Mouse (Mus musculus) right cerebral cortex, postnatal 4 days (tissue): ENCODE data around the gene Rnf133.

Experiments
- DNase-seq: peaks from one replicate; pipeline ENCODE4 v3.0.0-alpha.2; 2022

Rnf133 gene

GRCm38 (mm10) chr6:23650205-23650604, at the start of gene Rnf133:
TSS of gene Rnf133 (minus strand) at chr6:23650305.
- no peak for DNase-seq

- DNase-seq, result no peak
Measured at GRCm38 (mm10) chr6:23678172-23678571, 28.1 kb upstream of the Rnf133 start.

- no peak for DNase-seq
Measured at GRCm38 (mm10) chr6:23655036-23655435, 4.9 kb upstream of the Rnf133 start, which contains the start of gene Rnf148. TSS of gene Rnf148 (minus strand) at chr6:23655136.

GRCm38 (mm10) chr6:23648732-23649131, 1.4 kb downstream of the Rnf133 start:
- no peak for DNase-seq

- DNase-seq, result no peak
Measured at GRCm38 (mm10) chr6:23647627-23648247, 2.4 kb downstream of the Rnf133 start.

- peak; percentile 35 for DNase-seq
Measured at GRCm38 (mm10) chr6:23637081-23637480, 13.0 kb downstream of the Rnf133 start.

- no peak for DNase-seq
Measured at GRCm38 (mm10) chr6:23635208-23635607, 14.9 kb downstream of the Rnf133 start.

GRCm38 (mm10) chr6:23634016-23634415, 16.1 kb downstream of the Rnf133 start:
- no peak for DNase-seq

- DNase-seq, result no peak
Measured at GRCm38 (mm10) chr6:23630465-23630864, 19.6 kb downstream of the Rnf133 start.
